Mouse (Mus musculus) myocyte (in vitro differentiated cells): Measurements from ENCODE around the gene Acot4.

ENCODE experiments used
- E2F4 ChIP-seq: IDR thresholded peaks from one replicate; pipeline ENCODE4 v1.6.1; 2011; ENCODE audit warnings: mild to moderate bottlenecking, control low read depth, moderate library complexity; ENCODE audit not compliant: insufficient read depth
- MAX ChIP-seq: IDR thresholded peaks from one replicate; pipeline ENCODE4 v1.6.1; 2011; ENCODE audit warnings: low read depth, mild to moderate bottlenecking, control low read depth
- MYOD1 ChIP-seq, 3 experiments: IDR thresholded peaks; one replicate each; pipeline ENCODE4 v1.6.1; 2011; ENCODE audit warnings: control low read depth in 2 of 3, low read depth in 2 of 3, mild to moderate bottlenecking in 2 of 3, moderate library complexity in 1 of 3; ENCODE audit not compliant: insufficient read length in 2 of 3, control insufficient read depth in 1 of 3
- POLR2A ChIP-seq: IDR thresholded peaks from one replicate; pipeline ENCODE4 v1.6.1; 2011; ENCODE audit warnings: low read depth, mild to moderate bottlenecking, control low read depth, moderate library complexity; ENCODE audit not compliant: insufficient read length
- POLR2AphosphoS2 ChIP-seq: IDR thresholded peaks from one replicate; pipeline ENCODE4 v1.6.1; 2011; ENCODE audit warnings: low read depth, control low read depth; ENCODE audit not compliant: insufficient read length
- REST ChIP-seq: IDR thresholded peaks from one replicate; pipeline ENCODE4 v1.6.1; 2011; ENCODE audit warnings: mild to moderate bottlenecking, control low read depth, moderate library complexity; ENCODE audit not compliant: insufficient read depth, insufficient read length
- TCF12 ChIP-seq: IDR thresholded peaks from one replicate; pipeline ENCODE4 v1.6.1; 2011; ENCODE audit warnings: mild to moderate bottlenecking, control low read depth; ENCODE audit not compliant: poor library complexity, insufficient read depth, severe bottlenecking
- USF1 ChIP-seq: IDR thresholded peaks from one replicate; pipeline ENCODE4 v1.6.1; 2011; ENCODE audit warnings: low read depth, mild to moderate bottlenecking, control low read depth, moderate library complexity

DNA sequence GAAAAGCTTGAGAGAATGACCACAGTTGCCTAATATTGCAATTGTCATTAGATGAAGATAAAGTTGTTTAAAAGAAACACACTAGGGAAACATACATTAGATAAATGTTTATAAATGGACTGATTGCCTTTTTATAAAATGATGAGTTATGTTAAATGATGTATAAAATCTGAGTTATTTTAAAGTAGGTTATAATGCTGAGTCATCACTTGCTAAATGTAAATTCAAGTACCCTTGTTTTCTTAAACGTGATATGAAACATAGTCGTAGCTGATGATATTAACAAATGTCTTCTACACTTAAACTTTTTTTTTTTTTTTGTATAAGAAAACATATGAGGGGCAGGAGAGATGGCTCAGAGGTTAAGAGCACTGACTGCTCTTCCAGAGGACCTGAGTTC lies 25.7 kb downstream of the Acot4 start:
- TF ChIP-seq POLR2A, result no peak
- TF ChIP-seq POLR2AphosphoS2, result no peak
- no peak for TF ChIP-seq MYOD1 (IDR thresholded peaks at IDR 0.05; ENCODE audit: control insufficient read depth in 1 of 3, insufficient read length in 2 of 3, low read depth in 2 of 3)
- no peak for TF ChIP-seq MAX
- TF ChIP-seq REST, result no peak
- no peak for TF ChIP-seq USF1
- TF ChIP-seq E2F4, result no peak
- no peak for TF ChIP-seq TCF12
